In the genomic region with DNA sequence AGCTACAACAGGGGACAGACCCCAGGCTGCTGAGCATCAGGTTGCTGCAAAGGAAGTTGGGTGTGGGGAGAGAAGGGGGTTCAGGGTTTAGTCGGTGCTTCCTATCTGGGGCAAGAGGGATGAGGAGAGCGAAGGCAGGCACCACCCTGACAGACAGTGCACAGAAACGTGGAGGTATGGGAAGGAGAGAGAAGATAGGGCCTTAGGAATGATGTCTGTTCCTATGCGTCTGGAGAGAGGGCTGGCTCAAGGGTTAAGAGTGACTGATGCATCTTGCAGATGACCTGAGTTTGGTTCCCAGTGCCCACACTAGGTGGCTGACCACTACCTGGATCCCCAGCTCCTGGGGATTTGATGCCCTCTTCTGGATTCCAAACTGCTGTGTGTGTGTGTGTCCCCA, we compare ENCODE assay signal across 9 mouse cellular contexts. TPM values are rescaled to one million over a fixed set of nuclear protein-coding genes. Genes with fewer than 3 reads are reported as not detected.
DNase-seq lines count a peak whose midpoint lies in the region; ATAC-seq and TF ChIP-seq lines count a peak whose summit lies in the region.
"Had no signal": no experiment of that assay in that cellular context is flagged by ENCODE, and none has a peak within 500 bp of the region (broad histone marks: within the 10 kb centered on the region; RNA-seq: fewer than 3 reads in every experiment).

No protein-coding gene starts in this region.

- no peak overlapping the region for H3K9ac ChIP-seq in ES-Bruce4 (ENCODE audit: low read depth, poor library complexity, severe bottlenecking)
- peak overlapping the region; percentile 62; the same call in 1 of the 2 replicates for H3K9ac ChIP-seq in embryonic facial prominence, embryonic 13.5 days
- H3K9ac ChIP-seq in midbrain, embryonic 12.5 days (replicated peaks) = no peak overlapping the region

- WGBS in embryonic facial prominence, embryonic 13.5 days = 67% methylated on average over 4 of the region's 4 CpGs
- WGBS in midbrain, embryonic 12.5 days = 78% methylated on average over 4 of the region's 4 CpGs

- no peaks in the 10 kb centered on the region for H3K27me3 ChIP-seq in ES-Bruce4 (ENCODE audit: control insufficient read depth, insufficient read depth, low read length, poor library complexity, severe bottlenecking)
- peaks cover 12% of the 10 kb centered on the region; the same call in 1 of the 2 replicates for H3K27me3 ChIP-seq in embryonic facial prominence, embryonic 13.5 days
- H3K27me3 ChIP-seq in midbrain, embryonic 12.5 days = peaks cover 66% of the 10 kb centered on the region

- DNase-seq in kidney, adult 18-20 months = peak; percentile 26
- DNase-seq in kidney, postnatal 4 days = no peak
- no peak for DNase-seq in left cerebral cortex, adult 11 months (ENCODE audit: low spot score)
- no peak for DNase-seq in cerebellum, adult 9-11 months
- no peak for DNase-seq in spleen, postnatal 4 days (ENCODE audit: low spot score in 2 of 2)

- H3K27ac ChIP-seq in ES-Bruce4 (ENCODE audit: insufficient read depth, low read length) = no peak overlapping the region
- no peak overlapping the region for H3K27ac ChIP-seq in embryonic facial prominence, embryonic 13.5 days
- no peak overlapping the region for H3K27ac ChIP-seq in midbrain, embryonic 12.5 days (replicated peaks)

- no peak overlapping the region for H3K4me3 ChIP-seq in ES-Bruce4 (ENCODE audit: low read depth, low read length)
- no peak overlapping the region; the same call in 1 of the 2 replicates for H3K4me3 ChIP-seq in embryonic facial prominence, embryonic 13.5 days
- no peak overlapping the region for H3K4me3 ChIP-seq in midbrain, embryonic 12.5 days

- TF ChIP-seq EP300 in ES-Bruce4 (IDR thresholded peaks at IDR 0.05; ENCODE audit: insufficient read depth, low read depth, low read length) = no peak

- H3K4me2 ChIP-seq in embryonic facial prominence, embryonic 13.5 days = peak overlapping the region; percentile 91
- peak overlapping the region; percentile 84; the same call in 1 of the 2 replicates for H3K4me2 ChIP-seq in midbrain, embryonic 12.5 days (replicated peaks)

- ATAC-seq in embryonic facial prominence, embryonic 13.5 days (ENCODE audit: insufficient number of reproducible peaks, insufficient read depth, low FRiP score, low TSS enrichment, low read depth) = no peak
- ATAC-seq in midbrain, embryonic 12.5 days (ENCODE audit: low FRiP score, low read depth) = no peak
- ATAC-seq: Patski had no signal

- H3K36me3 ChIP-seq in ES-Bruce4 (ENCODE audit: control insufficient read depth, insufficient read depth, low read length, poor library complexity, severe bottlenecking) = no peaks in the 10 kb centered on the region
- no peaks in the 10 kb centered on the region for H3K36me3 ChIP-seq in embryonic facial prominence, embryonic 13.5 days
- H3K36me3 ChIP-seq in midbrain, embryonic 12.5 days = no peaks in the 10 kb centered on the region

- peak; percentile 15 for TF ChIP-seq CTCF in ES-Bruce4 (IDR thresholded peaks at IDR 0.05; ENCODE audit: low read depth, low read length)

- peaks cover 7% of the 10 kb centered on the region for H3K4me1 ChIP-seq in ES-Bruce4 (ENCODE audit: control insufficient read depth, insufficient read depth, low read length)
- peaks cover 33% of the 10 kb centered on the region for H3K4me1 ChIP-seq in embryonic facial prominence, embryonic 13.5 days
- peaks cover 24% of the 10 kb centered on the region for H3K4me1 ChIP-seq in midbrain, embryonic 12.5 days

- TF ChIP-seq POLR2A in ES-Bruce4 (IDR thresholded peaks at IDR 0.05; ENCODE audit: insufficient read depth, low read length) = no peak

- no peaks in the 10 kb centered on the region for H3K9me3 ChIP-seq in ES-Bruce4 (replicated peaks; ENCODE audit: control insufficient read depth, insufficient read depth, low read length, poor library complexity, severe bottlenecking)
- no peaks in the 10 kb centered on the region for H3K9me3 ChIP-seq in embryonic facial prominence, embryonic 13.5 days
- no peaks in the 10 kb centered on the region for H3K9me3 ChIP-seq in midbrain, embryonic 12.5 days

RNA-seq across cellular contexts. Expression of gene Fkbp5, which starts 0.4 kb away (rescaled TPM):
- polyA plus RNA-seq in ES-Bruce4 (2011; ENCODE audit: insufficient read depth, insufficient read length, low read depth, missing spikeins) = 60.2 and 67.1 TPM in 2 replicates
- 23.3 and 24.5 TPM in 2 replicates for polyA plus RNA-seq in embryonic facial prominence, embryonic 13.5 days (2015; fragmentation: Nextera tagmentation; extraction: Ambion mirVana)
- polyA plus RNA-seq in midbrain, embryonic 12.5 days (2016; fragmentation: Nextera tagmentation; extraction: Ambion mirVana) = 32.7 and 38.2 TPM in 2 replicates

RNA-seq across cellular contexts. Expression of gene Armc12, which starts 13.7 kb away (rescaled TPM):
- not detected in 2 replicates for polyA plus RNA-seq in ES-Bruce4 (2011; ENCODE audit: insufficient read depth, insufficient read length, low read depth, missing spikeins)
- not detected in 2 replicates for polyA plus RNA-seq in embryonic facial prominence, embryonic 13.5 days (2015; fragmentation: Nextera tagmentation; extraction: Ambion mirVana)
- not detected in 2 replicates for polyA plus RNA-seq in midbrain, embryonic 12.5 days (2016; fragmentation: Nextera tagmentation; extraction: Ambion mirVana)
- polyA plus RNA-seq: Patski had no signal

RNA-seq across cellular contexts. Expression of gene Clpsl2, which starts 32.3 kb away (rescaled TPM):
- not detected in 2 replicates for polyA plus RNA-seq in ES-Bruce4 (2011; ENCODE audit: insufficient read depth, insufficient read length, low read depth, missing spikeins)
- not detected in 2 replicates for polyA plus RNA-seq in embryonic facial prominence, embryonic 13.5 days (2015; fragmentation: Nextera tagmentation; extraction: Ambion mirVana)
- not detected in 2 replicates for polyA plus RNA-seq in midbrain, embryonic 12.5 days (2016; fragmentation: Nextera tagmentation; extraction: Ambion mirVana)
- polyA plus RNA-seq: Patski had no signal

RNA-seq across cellular contexts. Expression of gene Clps, which starts 43.7 kb away (rescaled TPM):
- not detected in 2 replicates for polyA plus RNA-seq in ES-Bruce4 (2011; ENCODE audit: insufficient read depth, insufficient read length, low read depth, missing spikeins)
- 1.3 TPM in 1 of 2 replicates, not detected in the other for polyA plus RNA-seq in embryonic facial prominence, embryonic 13.5 days (2015; fragmentation: Nextera tagmentation; extraction: Ambion mirVana)
- not detected in 2 replicates for polyA plus RNA-seq in midbrain, embryonic 12.5 days (2016; fragmentation: Nextera tagmentation; extraction: Ambion mirVana)
- polyA plus RNA-seq: Patski had no signal

RNA-seq across cellular contexts. Expression of gene Lhfpl5, which starts 58.6 kb away (rescaled TPM):
- polyA plus RNA-seq in ES-Bruce4 (2011; ENCODE audit: insufficient read depth, insufficient read length, low read depth, missing spikeins) = not detected in 2 replicates
- 0.50 and 0.76 TPM in 2 replicates for polyA plus RNA-seq in embryonic facial prominence, embryonic 13.5 days (2015; fragmentation: Nextera tagmentation; extraction: Ambion mirVana)
- 1.7 TPM in 2 replicates for polyA plus RNA-seq in midbrain, embryonic 12.5 days (2016; fragmentation: Nextera tagmentation; extraction: Ambion mirVana)
